Mouse (Mus musculus): ENCODE results near the gene Usp30. TPM values are rescaled to one million over a fixed set of nuclear protein-coding genes. Genes with fewer than 3 reads are reported as not detected.
A peak's percentile ranks its signal among the peaks of the same experiment; 100 is the strongest.

Gene Usp30
- total RNA-seq, 2 experiments from 2014 or later, result 7.2 to 8.2 TPM

- no peak for DNase-seq (ENCODE audit: low spot score)
Observed at GRCm38 (mm10) chr5:114126499-114127244, 61.4 kb downstream of the Usp30 start.

- peak; percentile 73 for DNase-seq (ENCODE audit: low spot score)
Observed at GRCm38 (mm10) chr5:114127374-114128349, 62.4 kb downstream of the Usp30 start, which contains the start of gene Alkbh2. Gene Alkbh2 (minus strand): TSS chr5:114128218.

GRCm38 (mm10) chr5:114129550-114130210 is 64.4 kb downstream of the Usp30 start:
- DNase-seq (ENCODE audit: low spot score), result no peak

- DNase-seq (ENCODE audit: low spot score), result no peak
Observed at GRCm38 (mm10) chr5:114130211-114130605, 64.9 kb downstream of the Usp30 start, which contains the start of gene Ung. Gene Ung (plus strand): TSS chr5:114130386.

- peak; percentile 93 for DNase-seq (ENCODE audit: low spot score)
Observed at GRCm38 (mm10) chr5:114130698-114131520, 65.6 kb downstream of the Usp30 start.

- peak; percentile 64 for DNase-seq (ENCODE audit: low spot score)
Observed at GRCm38 (mm10) chr5:114131521-114131840, 66.2 kb downstream of the Usp30 start.

GRCm38 (mm10) chr5:114132841-114133240 is 67.6 kb downstream of the Usp30 start:
- DNase-seq (ENCODE audit: low spot score), result no peak

- DNase-seq (ENCODE audit: low spot score), result peak; percentile 71
Observed at GRCm38 (mm10) chr5:114134091-114134534, 68.9 kb downstream of the Usp30 start.

GRCm38 (mm10) chr5:114135516-114135915 is 70.3 kb downstream of the Usp30 start:
- no peak for DNase-seq (ENCODE audit: low spot score)

GRCm38 (mm10) chr5:114137481-114138276 is 72.4 kb downstream of the Usp30 start:
- DNase-seq (ENCODE audit: low spot score), result no peak

- DNase-seq (ENCODE audit: low spot score), result no peak
Observed at GRCm38 (mm10) chr5:114138277-114139164, 73.3 kb downstream of the Usp30 start.

- peak; percentile 61 for DNase-seq (ENCODE audit: low spot score)
Observed at GRCm38 (mm10) chr5:114139175-114139574, 73.9 kb downstream of the Usp30 start.

- DNase-seq (ENCODE audit: low spot score), result peak; percentile 83
Observed at GRCm38 (mm10) chr5:114146028-114146888, 81.0 kb downstream of the Usp30 start, which contains the start of gene Acacb. Gene Acacb (plus strand): TSS chr5:114146535.

- peak; percentile 39 for DNase-seq (ENCODE audit: low spot score)
Observed at GRCm38 (mm10) chr5:114147043-114147972, 82.0 kb downstream of the Usp30 start.

- DNase-seq (ENCODE audit: low spot score), result no peak
Observed at GRCm38 (mm10) chr5:114152359-114153092, 87.3 kb downstream of the Usp30 start.

- DNase-seq (ENCODE audit: low spot score), result no peak
Observed at GRCm38 (mm10) chr5:114153490-114153889, 88.2 kb downstream of the Usp30 start.

Data from gastrocnemius, adult 18-20 months (tissue).